Mouse (Mus musculus) heart, adult 2 months (tissue): ENCODE measurements around the gene Elmo1. TPM values are rescaled to one million over a fixed set of nuclear protein-coding genes. Genes with fewer than 3 reads are reported as not detected.

Experiments used
- DNase-seq, 2 experiments: peaks; one replicate each; pipeline ENCODE4 v3.0.0; 2021
- H3K27ac ChIP-seq: fragments of 200-600 bp; 2 replicates; pipeline ENCODE4 v1.8.1; 2022
- H3K27me3 ChIP-seq: fragments of 200-500 bp; 2 replicates; pipeline ENCODE4 v1.6.1; 2012; ENCODE audit warnings: mild to moderate bottlenecking, low read length, inconsistent platforms, mixed read lengths; ENCODE audit not compliant: control insufficient read depth, insufficient read depth
- H3K36me3 ChIP-seq: fragments of 200-500 bp; 2 replicates; pipeline ENCODE4 v1.6.1; 2012; ENCODE audit warnings: low read length, inconsistent platforms; ENCODE audit not compliant: control insufficient read depth, insufficient read depth
- H3K4me1 ChIP-seq: fragments of 200-500 bp; 2 replicates; pipeline ENCODE4 v1.6.1; 2011; ENCODE audit warnings: low read length; ENCODE audit not compliant: control insufficient read depth, insufficient read depth
- H3K4me3 ChIP-seq: fragments of 200-600 bp; 2 replicates; pipeline ENCODE4 v1.8.1; 2022
- H3K79me2 ChIP-seq: fragments of 200-500 bp; replicated peaks from 2 replicates; pipeline ENCODE4 v1.6.1; 2012; ENCODE audit warnings: mild to moderate bottlenecking, inconsistent platforms, low read length, moderate library complexity, mixed read lengths; ENCODE audit not compliant: control insufficient read depth, insufficient read depth
- H3K9ac ChIP-seq: fragments of 200-500 bp; 2 replicates; pipeline ENCODE4 v1.6.1; 2012; ENCODE audit warnings: low read depth, mild to moderate bottlenecking, control low read depth, inconsistent platforms, low read length, mixed read lengths
- CTCF ChIP-seq: fragments of 200-600 bp; IDR thresholded peaks from 2 replicates; pipeline ENCODE4 v1.8.1; 2022; ENCODE audit warnings: antibody characterized with exemption, mild to moderate bottlenecking, moderate library complexity
- EP300 ChIP-seq: fragments of 200-500 bp; IDR thresholded peaks from 2 replicates; pipeline ENCODE4 v1.6.1; 2011; ENCODE audit warnings: low read depth, low read length, control low read depth; ENCODE audit not compliant: insufficient read depth
- POLR2A ChIP-seq: fragments of 200-500 bp; IDR thresholded peaks from 2 replicates; pipeline ENCODE4 v1.6.1; 2011; ENCODE audit warnings: mild to moderate bottlenecking, low read depth, low read length, control low read depth; ENCODE audit not compliant: insufficient read depth
- WGBS: fragments of 180-500 bp; shearing (Covaris S2); methylation state at CpG from one replicate; pipeline ENCODE4 v1.1.7; 2018; 5-methylcytosine and 5-hydroxymethylcytosine counted together
- intact Hi-C: fragments of 180-260 bp; cut with DNase I; formaldehyde crosslinking; loops from one replicate; pipeline ENCODE4 v1.15.1; 2025
- polyA plus RNA-seq: library from polyadenylated mRNA; depleted of rRNA; stranded (reverse); fragments of >200 nt; gene quantifications from 2 replicates; pipeline ENCODE4 v1.2.3, GENCODE M21; 2012
- total RNA-seq, 2 experiments: library from RNA; stranded (reverse); gene quantifications; 2 replicates each; pipeline ENCODE4 v1.2.3; 2021

Gene Elmo1
- total and polyA plus RNA-seq, 3 experiments: 7.0 to 9.1 (median 7.1) TPM

- no peaks in the 10 kb centered on the region for H3K36me3 ChIP-seq
- no peak for TF ChIP-seq CTCF
- TF ChIP-seq EP300: no peak
- no peak for TF ChIP-seq POLR2A
- no peak for DNase-seq
- no peak overlapping the region for H3K4me3 ChIP-seq
- no peaks in the 10 kb centered on the region for H3K79me2 ChIP-seq
- peaks cover 3% of the 10 kb centered on the region for H3K4me1 ChIP-seq
- H3K9ac ChIP-seq: no peak overlapping the region
- H3K27ac ChIP-seq: no peak overlapping the region
- H3K27me3 ChIP-seq: no peaks in the 10 kb centered on the region
- intact Hi-C loops: no loop called here
These were observed 159.8 kb downstream of the Elmo1 start for GRCm38 (mm10) chr13:20250069-20250668.

- no peaks in the 10 kb centered on the region for H3K27me3 ChIP-seq
- H3K4me3 ChIP-seq: no peak overlapping the region
- TF ChIP-seq EP300: no peak
- no peak for TF ChIP-seq POLR2A
- no peak for TF ChIP-seq CTCF
- peaks cover 4% of the 10 kb centered on the region for H3K4me1 ChIP-seq
- H3K79me2 ChIP-seq: no peaks in the 10 kb centered on the region
- peak; percentile 14 to 28 for DNase-seq
- H3K9ac ChIP-seq: peak overlapping the region; percentile 17; the same call in 1 of the 2 replicates
- 46% methylated on average over 6 of the region's 6 CpGs for WGBS
- H3K36me3 ChIP-seq: no peaks in the 10 kb centered on the region
- intact Hi-C loops: loop anchor here (5.0 kb wide), 2 partner anchors 73 to 163 kb away; partner anchors contain the start of gene Elmo1
- H3K27ac ChIP-seq: peak overlapping the region; percentile 75
These were observed 164.5 kb downstream of the Elmo1 start for GRCm38 (mm10) chr13:20254911-20255310.

- TF ChIP-seq EP300: peak; percentile 45; the same call in 1 of the 2 replicates
- no peak for TF ChIP-seq CTCF
- no peak for TF ChIP-seq POLR2A
- Histone ChIP-seq H3K4me1 (peaks cover 4% of the 10 kb centered on the region), H3K27me3 (no peaks in the 10 kb centered on the region), H3K27ac (peak overlapping the region; percentile 75; the same call in 1 of the 2 replicates), H3K79me2 (no peaks in the 10 kb centered on the region), H3K36me3 (no peaks in the 10 kb centered on the region), H3K9ac (no peak overlapping the region), H3K4me3 (no peak overlapping the region)
- intact Hi-C loops: loop anchor here (5.0 kb wide), 2 partner anchors 73 to 163 kb away; partner anchors contain the start of gene Elmo1
- 39% methylated on average over 3 of the region's 3 CpGs for WGBS
- peak; percentile 59 to 72 for DNase-seq
These were observed 165.0 kb downstream of the Elmo1 start for GRCm38 (mm10) chr13:20255380-20255779.

GRCm38 (mm10) chr13:20256613-20257012, 166.2 kb downstream of the Elmo1 start:
- no peaks in the 10 kb centered on the region for H3K36me3 ChIP-seq
- H3K9ac ChIP-seq: no peak overlapping the region
- intact Hi-C loops: loop anchor here (5.0 kb wide), 2 partner anchors 74 to 164 kb away; partner anchors contain the start of gene Elmo1
- no peak overlapping the region for H3K27ac ChIP-seq
- H3K27me3 ChIP-seq: no peaks in the 10 kb centered on the region
- 82% methylated on average over 4 of the region's 4 CpGs for WGBS
- no peak for TF ChIP-seq POLR2A
- no peaks in the 10 kb centered on the region for H3K79me2 ChIP-seq
- peaks cover 4% of the 10 kb centered on the region for H3K4me1 ChIP-seq
- H3K4me3 ChIP-seq: no peak overlapping the region
- DNase-seq: no peak

- no peaks in the 10 kb centered on the region for H3K79me2 ChIP-seq
- no peak overlapping the region for H3K9ac ChIP-seq
- DNase-seq: no peak
- H3K4me3 ChIP-seq: no peak overlapping the region
- TF ChIP-seq CTCF: no peak
- no peak for TF ChIP-seq POLR2A
- no peak for TF ChIP-seq EP300
- no peaks in the 10 kb centered on the region for H3K27me3 ChIP-seq
- peaks cover 4% of the 10 kb centered on the region for H3K4me1 ChIP-seq
- intact Hi-C loops: loop anchor here (5.0 kb wide), 2 partner anchors 76 to 166 kb away; partner anchors contain the start of gene Elmo1
- no peaks in the 10 kb centered on the region for H3K36me3 ChIP-seq
- H3K27ac ChIP-seq: no peak overlapping the region; the same call in 1 of the 2 replicates
- WGBS: 81% methylated on average over 8 of the region's 8 CpGs
These were observed 167.4 kb downstream of the Elmo1 start for GRCm38 (mm10) chr13:20257562-20258525.
